Mouse (Mus musculus): Measurements from ENCODE around the gene Pdcd6ip.

DNA sequence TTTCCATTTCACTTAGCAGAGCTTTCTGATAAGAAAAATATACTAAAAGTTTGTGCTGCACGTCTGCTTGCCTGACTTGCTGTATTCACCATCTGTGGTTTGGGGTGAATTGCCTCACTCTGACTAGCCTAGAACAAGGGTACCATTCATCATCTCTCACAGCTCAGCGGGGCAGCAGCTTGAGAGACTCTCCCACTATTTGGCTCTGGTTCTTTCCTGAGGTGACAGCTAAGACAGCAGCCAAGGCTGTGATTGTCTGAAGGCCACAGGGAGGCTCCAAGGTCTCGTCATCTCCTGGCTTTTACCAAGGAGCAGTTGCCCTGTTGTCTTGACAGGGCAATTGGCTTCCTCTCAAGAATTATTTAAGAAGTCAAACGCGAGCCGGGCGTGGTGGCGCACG lies 30.0 kb upstream of the Pdcd6ip start:
- no peak for TF ChIP-seq CTCF (IDR thresholded peaks at IDR 0.05; ENCODE audit: low read depth, low read length)
- TF ChIP-seq POLR2A (IDR thresholded peaks at IDR 0.05; ENCODE audit: extremely low read depth, insufficient read depth, low read length): no peak

Measured in liver, adult 2 months (tissue).